Comparison of ENCODE assay signal across 12 mouse cellular contexts in the genomic region with DNA sequence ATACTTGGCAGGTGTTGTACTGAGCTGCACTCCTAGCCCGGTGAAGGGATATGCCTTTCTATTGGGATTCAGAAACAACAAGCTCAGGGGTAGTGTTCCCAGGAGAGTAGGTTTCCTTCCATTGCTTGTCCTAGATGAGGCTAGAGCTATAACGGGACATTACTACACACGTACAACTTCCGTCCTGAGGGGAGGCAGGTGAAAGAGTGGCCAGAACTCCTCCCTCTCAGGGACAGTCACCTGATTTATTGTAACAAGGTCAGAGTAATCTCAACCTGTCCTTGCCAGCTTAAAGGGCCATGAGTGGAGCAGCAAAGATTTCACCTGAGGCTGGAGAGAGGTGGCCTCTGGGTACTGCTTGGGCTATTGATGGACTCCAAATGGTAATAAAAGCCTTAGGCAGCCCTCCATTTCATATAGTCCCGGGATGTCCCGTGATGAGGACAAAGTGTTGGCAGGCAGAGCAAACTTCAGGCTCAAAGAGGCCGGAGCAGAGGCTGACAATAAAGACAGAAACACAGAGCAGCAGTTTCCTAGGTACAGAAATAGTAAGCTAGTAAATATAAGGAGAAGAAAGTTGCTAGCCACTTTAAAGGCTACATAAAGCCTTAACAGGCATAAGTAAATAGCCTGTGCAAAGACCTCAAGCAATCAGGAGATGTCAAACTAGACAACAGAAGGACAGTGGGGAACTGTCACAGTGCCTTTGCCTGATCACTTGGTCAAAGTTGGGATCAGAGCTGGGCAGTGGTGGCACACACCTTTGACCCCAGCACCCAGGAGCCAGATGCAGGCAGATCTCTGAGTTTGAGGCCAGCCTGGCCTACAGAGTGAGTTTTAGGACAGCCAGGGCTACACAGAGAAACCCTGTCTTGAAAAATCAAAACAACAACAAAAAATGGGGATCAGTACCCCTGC. TPM values are rescaled to one million over a fixed set of nuclear protein-coding genes. Genes with fewer than 3 reads are reported as not detected.
DNase-seq lines count a peak whose midpoint lies in the region; ATAC-seq lines count a peak whose summit lies in the region.
"Had no signal": no experiment of that assay in that cellular context is flagged by ENCODE, and none has a peak within 500 bp of the region (broad histone marks: within the 10 kb centered on the region; RNA-seq: fewer than 3 reads in every experiment).

No protein-coding gene starts in this region.

- DNase-seq in heart, adult 11 months = peak; percentile 98
- peak; percentile 29 to 32 for DNase-seq in adrenal gland, postnatal 36 days
- DNase-seq in kidney, postnatal 36 days = peak; percentile 54 to 63
- DNase-seq in frontal cortex, adult 2 months (ENCODE audit: extremely low spot score in 1 of 2, low spot score in 1 of 2) = no peak
- DNase-seq: cerebellum, adult 9-10 months; spleen, adult 18-20 months had no signal

- ATAC-seq in heart, embryonic 12.5 days (ENCODE audit: insufficient number of reproducible peaks, low FRiP score) = no peak
- ATAC-seq in heart, embryonic 13.5 days (ENCODE audit: extremely low read depth, insufficient number of reproducible peaks, low FRiP score, low TSS enrichment) = no peak
- ATAC-seq in frontal cortex, adult (ENCODE audit: low TSS enrichment) = no peak
- ATAC-seq: forebrain, embryonic 13.5 days had no signal

- no peak overlapping the region for H3K27ac ChIP-seq in heart, embryonic 12.5 days (ENCODE audit: poor library complexity, severe bottlenecking)
- peak overlapping the region; percentile 24; the same call in 1 of the 2 replicates for H3K27ac ChIP-seq in heart, embryonic 13.5 days (replicated peaks)
- H3K27ac ChIP-seq: forebrain, embryonic 13.5 days; hindbrain, embryonic 10.5 days; macrophage had no signal

- no peaks in the 10 kb centered on the region for H3K27me3 ChIP-seq in heart, embryonic 12.5 days (replicated peaks)
- no peaks in the 10 kb centered on the region for H3K27me3 ChIP-seq in heart, embryonic 13.5 days (replicated peaks)
- H3K27me3 ChIP-seq: forebrain, embryonic 13.5 days had no signal

- H3K4me1 ChIP-seq in heart, embryonic 12.5 days (replicated peaks) = peaks cover 23% of the 10 kb centered on the region
- H3K4me1 ChIP-seq in heart, embryonic 13.5 days = peaks cover 31% of the 10 kb centered on the region

- H3K4me3 ChIP-seq in heart, embryonic 12.5 days = no peak overlapping the region
- H3K4me3 ChIP-seq in heart, embryonic 13.5 days = no peak overlapping the region
- H3K4me3 ChIP-seq: forebrain, embryonic 13.5 days; hindbrain, embryonic 10.5 days had no signal

- H3K4me2 ChIP-seq in heart, embryonic 12.5 days = no peak overlapping the region
- no peak overlapping the region for H3K4me2 ChIP-seq in heart, embryonic 13.5 days
- H3K4me2 ChIP-seq: forebrain, embryonic 13.5 days had no signal

- peaks cover 25% of the 10 kb centered on the region for H3K36me3 ChIP-seq in heart, embryonic 12.5 days
- peaks cover 29% of the 10 kb centered on the region for H3K36me3 ChIP-seq in heart, embryonic 13.5 days

- H3K9me3 ChIP-seq in heart, embryonic 12.5 days (replicated peaks) = no peaks in the 10 kb centered on the region
- H3K9me3 ChIP-seq in heart, embryonic 13.5 days = no peaks in the 10 kb centered on the region
- H3K9me3 ChIP-seq: forebrain, embryonic 13.5 days; hindbrain, embryonic 10.5 days had no signal

- H3K9ac ChIP-seq in heart, embryonic 12.5 days = no peak overlapping the region
- no peak overlapping the region for H3K9ac ChIP-seq in heart, embryonic 13.5 days
- H3K9ac ChIP-seq: forebrain, embryonic 13.5 days had no signal

- 77% methylated on average over 7 of the region's 7 CpGs for WGBS in heart, embryonic 12.5 days
- 67% methylated on average over 7 of the region's 7 CpGs for WGBS in heart, embryonic 13.5 days

RNA-seq across cellular contexts. Expression of gene Ap5s1, which starts 9.3 kb away (rescaled TPM):
- 30.1 and 32.0 TPM in 2 replicates for polyA plus RNA-seq in heart, embryonic 12.5 days (2016; fragmentation: Nextera tagmentation; extraction: Ambion mirVana)
- total RNA-seq in adrenal gland, postnatal 36 days (2021) = 10 to 100 TPM; 14.0 to 21.1 TPM
- 32.0 and 35.2 TPM in 2 replicates for polyA plus RNA-seq in heart, embryonic 13.5 days (2015; fragmentation: Nextera tagmentation; extraction: Ambion mirVana)
- polyA plus RNA-seq in frontal cortex, adult 2 months (2012; rRNA removed) = 47.2 and 68.7 TPM in 2 replicates

RNA-seq across cellular contexts. Expression of gene Mavs, which starts 17.7 kb away (rescaled TPM):
- polyA plus RNA-seq in heart, embryonic 12.5 days (2016; fragmentation: Nextera tagmentation; extraction: Ambion mirVana) = 20.3 and 20.6 TPM in 2 replicates
- total RNA-seq in adrenal gland, postnatal 36 days (2021) = 10 to 100 TPM; 32.8 to 43.2 TPM
- polyA plus RNA-seq in heart, embryonic 13.5 days (2015; fragmentation: Nextera tagmentation; extraction: Ambion mirVana) = 18.8 and 20.1 TPM in 2 replicates
- 8.2 and 8.6 TPM in 2 replicates for polyA plus RNA-seq in frontal cortex, adult 2 months (2012; rRNA removed)

RNA-seq across cellular contexts. Expression of gene Spef1, which starts 29.1 kb away (rescaled TPM):
- polyA plus RNA-seq in heart, embryonic 12.5 days (2016; fragmentation: Nextera tagmentation; extraction: Ambion mirVana) = 1.2 and 1.3 TPM in 2 replicates
- 1 to 10 TPM; 4.9 to 6.1 TPM for total RNA-seq in adrenal gland, postnatal 36 days (2021)
- polyA plus RNA-seq in heart, embryonic 13.5 days (2015; fragmentation: Nextera tagmentation; extraction: Ambion mirVana) = 1.3 and 1.5 TPM in 2 replicates
- polyA plus RNA-seq in frontal cortex, adult 2 months (2012; rRNA removed) = 9.5 and 10.0 TPM in 2 replicates

RNA-seq across cellular contexts. Expression of gene Cdc25b, which starts 29.5 kb away (rescaled TPM):
- polyA plus RNA-seq in heart, embryonic 12.5 days (2016; fragmentation: Nextera tagmentation; extraction: Ambion mirVana) = 38.7 and 39.1 TPM in 2 replicates
- total RNA-seq in adrenal gland, postnatal 36 days (2021) = 1 to 10 TPM; 5.5 to 5.7 TPM
- polyA plus RNA-seq in heart, embryonic 13.5 days (2015; fragmentation: Nextera tagmentation; extraction: Ambion mirVana) = 36.6 and 41.2 TPM in 2 replicates
- 22.8 and 27.6 TPM in 2 replicates for polyA plus RNA-seq in frontal cortex, adult 2 months (2012; rRNA removed)

RNA-seq across cellular contexts. Expression of gene Cenpb, which starts 36.3 kb away (rescaled TPM):
- 6.9 and 7.2 TPM in 2 replicates for polyA plus RNA-seq in heart, embryonic 12.5 days (2016; fragmentation: Nextera tagmentation; extraction: Ambion mirVana)
- total RNA-seq in adrenal gland, postnatal 36 days (2021) = 10 to 100 TPM; 60.0 to 68.2 TPM
- 6.8 and 7.0 TPM in 2 replicates for polyA plus RNA-seq in heart, embryonic 13.5 days (2015; fragmentation: Nextera tagmentation; extraction: Ambion mirVana)
- 73.7 and 79.6 TPM in 2 replicates for polyA plus RNA-seq in frontal cortex, adult 2 months (2012; rRNA removed)

Comparison
In these comparisons a context has a peak if more than half of its experiments do, and no peak if none do; other contexts are left out.
1. DNase-seq: peak in heart, adult 11 months (single experiment), adrenal gland, postnatal 36 days (2 of 2) and kidney, postnatal 36 days (2 of 2); none in frontal cortex, adult 2 months (0 of 2).